Mouse (Mus musculus): ENCODE measurements around the gene 1520401A03Rik. TPM values are rescaled to one million over a fixed set of nuclear protein-coding genes. Genes with fewer than 3 reads are reported as not detected.

The 1520401A03Rik gene
- polyA plus RNA-seq, 1 experiment from 2014 or later, result 0.14 TPM

Other genes with a start within 250 kb of the 1520401A03Rik start
- not detected in 2 replicates for gene Vmn2r117, start 243.1 kb downstream of the 1520401A03Rik start, polyA plus RNA-seq (2016; fragmentation: Nextera tagmentation; extraction: Ambion mirVana)
- 21.8 and 22.4 TPM in 2 replicates for gene Zfp213, start 158.5 kb downstream of the 1520401A03Rik start, polyA plus RNA-seq (2016; fragmentation: Nextera tagmentation; extraction: Ambion mirVana)
- gene Zfp13, start 123.3 kb downstream of the 1520401A03Rik start, polyA plus RNA-seq (2016; fragmentation: Nextera tagmentation; extraction: Ambion mirVana), result 24.1 and 25.9 TPM in 2 replicates
- 0.16 TPM in 1 of 2 replicates, not detected in the other for gene Zscan10, start 121.9 kb downstream of the 1520401A03Rik start, polyA plus RNA-seq (2016; fragmentation: Nextera tagmentation; extraction: Ambion mirVana)
- gene Mmp25, start 77.5 kb downstream of the 1520401A03Rik start, polyA plus RNA-seq (2016; fragmentation: Nextera tagmentation; extraction: Ambion mirVana), result 1.5 and 1.7 TPM in 2 replicates
- gene Bicdl2, start 62.3 kb downstream of the 1520401A03Rik start, polyA plus RNA-seq (2016; fragmentation: Nextera tagmentation; extraction: Ambion mirVana), result 0.14 and 0.26 TPM in 2 replicates
- gene Hcfc1r1, start 49.2 kb downstream of the 1520401A03Rik start, polyA plus RNA-seq (2016; fragmentation: Nextera tagmentation; extraction: Ambion mirVana), result 52.2 and 52.8 TPM in 2 replicates
- 46.7 and 48.5 TPM in 2 replicates for gene Thoc6, start 48.9 kb downstream of the 1520401A03Rik start, polyA plus RNA-seq (2016; fragmentation: Nextera tagmentation; extraction: Ambion mirVana)
- 2.2 and 2.5 TPM in 2 replicates for gene Tnfrsf12a, start 45.3 kb downstream of the 1520401A03Rik start, polyA plus RNA-seq (2016; fragmentation: Nextera tagmentation; extraction: Ambion mirVana)
- 1.7 and 2.8 TPM in 2 replicates for gene Cldn6, start 43.5 kb downstream of the 1520401A03Rik start, polyA plus RNA-seq (2016; fragmentation: Nextera tagmentation; extraction: Ambion mirVana)
- 0.84 TPM in 2 replicates for gene Cldn9, start 38.8 kb downstream of the 1520401A03Rik start, polyA plus RNA-seq (2016; fragmentation: Nextera tagmentation; extraction: Ambion mirVana)
- gene Pkmyt1, start 3.6 kb upstream of the 1520401A03Rik start, polyA plus RNA-seq (2016; fragmentation: Nextera tagmentation; extraction: Ambion mirVana), result 36.9 and 40.8 TPM in 2 replicates
- 40.4 and 41.2 TPM in 2 replicates for gene Paqr4, start 18.1 kb upstream of the 1520401A03Rik start, polyA plus RNA-seq (2016; fragmentation: Nextera tagmentation; extraction: Ambion mirVana)
- 1.2 and 1.5 TPM in 2 replicates for gene Kremen2, start 23.1 kb upstream of the 1520401A03Rik start, polyA plus RNA-seq (2016; fragmentation: Nextera tagmentation; extraction: Ambion mirVana)
- gene Flywch1, start 48.8 kb upstream of the 1520401A03Rik start, polyA plus RNA-seq (2016; fragmentation: Nextera tagmentation; extraction: Ambion mirVana), result 212 and 220 TPM in 2 replicates
- gene Flywch2, start 63.3 kb upstream of the 1520401A03Rik start, polyA plus RNA-seq (2016; fragmentation: Nextera tagmentation; extraction: Ambion mirVana), result 33.6 and 37.2 TPM in 2 replicates
- gene Srrm2, start 67.7 kb upstream of the 1520401A03Rik start, polyA plus RNA-seq (2016; fragmentation: Nextera tagmentation; extraction: Ambion mirVana), result 736 and 744 TPM in 2 replicates
- 1,125 and 1,165 TPM in 2 replicates for gene Elob, start 106.4 kb upstream of the 1520401A03Rik start, polyA plus RNA-seq (2016; fragmentation: Nextera tagmentation; extraction: Ambion mirVana)
- gene Prss33, start 113.3 kb upstream of the 1520401A03Rik start, polyA plus RNA-seq (2016; fragmentation: Nextera tagmentation; extraction: Ambion mirVana), result 0.48 and 0.76 TPM in 2 replicates
- not detected in 2 replicates for gene Prss32, start 121.1 kb upstream of the 1520401A03Rik start, polyA plus RNA-seq (2016; fragmentation: Nextera tagmentation; extraction: Ambion mirVana)
- gene Prss41, start 121.4 kb upstream of the 1520401A03Rik start, polyA plus RNA-seq (2016; fragmentation: Nextera tagmentation; extraction: Ambion mirVana), result 0.82 and 0.91 TPM in 2 replicates
- not detected in 2 replicates for gene Prss21, start 145.3 kb upstream of the 1520401A03Rik start, polyA plus RNA-seq (2016; fragmentation: Nextera tagmentation; extraction: Ambion mirVana)
- not detected in 2 replicates for gene Dcpp1, start 158.1 kb upstream of the 1520401A03Rik start, polyA plus RNA-seq (2016; fragmentation: Nextera tagmentation; extraction: Ambion mirVana)
- not detected in 2 replicates for gene Dcpp2, start 158.1 kb upstream of the 1520401A03Rik start, polyA plus RNA-seq (2016; fragmentation: Nextera tagmentation; extraction: Ambion mirVana)
- gene Dcpp3, start 194.7 kb upstream of the 1520401A03Rik start, polyA plus RNA-seq (2016; fragmentation: Nextera tagmentation; extraction: Ambion mirVana), result not detected in 2 replicates
- gene Sbp, start 218.9 kb upstream of the 1520401A03Rik start, polyA plus RNA-seq (2016; fragmentation: Nextera tagmentation; extraction: Ambion mirVana), result not detected in 2 replicates
- not detected in 2 replicates for gene Sbpl, start 232.5 kb upstream of the 1520401A03Rik start, polyA plus RNA-seq (2016; fragmentation: Nextera tagmentation; extraction: Ambion mirVana)

Measured in midbrain, embryonic 12.5 days (tissue).